Mouse (Mus musculus) thymus, postnatal 25 days (tissue): ENCODE data around the gene Qsox2.

Experiments
- DNase-seq: peaks from one replicate; pipeline ENCODE4 v3.0.0; 2022

Gene Qsox2

GRCm38 (mm10) chr2:26237290-26237782 lies at the start of gene Qsox2:
TSS of gene Qsox2 (minus strand) at chr2:26237525.
- DNase-seq = peak; percentile 82

GRCm38 (mm10) chr2:26286391-26286790 lies 49.1 kb upstream of the Qsox2 start:
- DNase-seq = no peak

GRCm38 (mm10) chr2:26285804-26286203 lies 48.5 kb upstream of the Qsox2 start:
- no peak for DNase-seq

GRCm38 (mm10) chr2:26280594-26280993 lies 43.3 kb upstream of the Qsox2 start:
- no peak for DNase-seq

DNA sequence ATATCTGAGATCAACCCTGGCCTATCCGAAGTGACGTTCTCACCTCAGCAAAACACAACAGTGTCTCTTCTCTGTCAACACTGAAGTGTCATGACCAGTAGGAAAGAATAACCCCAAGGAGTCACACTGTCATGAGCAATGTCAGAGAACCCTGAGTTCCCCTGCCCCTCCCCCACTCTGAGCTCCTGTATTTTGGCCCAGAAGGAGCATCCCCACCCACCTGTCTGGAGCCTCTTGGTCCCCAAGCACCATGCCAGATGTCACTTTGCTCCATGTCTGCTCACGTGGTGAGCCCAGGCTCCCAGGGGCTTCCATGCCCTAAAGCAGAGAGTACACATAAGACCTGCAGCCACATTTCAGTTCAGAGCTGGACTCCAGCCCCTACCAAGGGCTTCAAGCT lies 42.4 kb upstream of the Qsox2 start:
- DNase-seq = no peak

- DNase-seq = peak; percentile 39
These were observed 36.3 kb upstream of the Qsox2 start for GRCm38 (mm10) chr2:26273611-26274010.

GRCm38 (mm10) chr2:26268216-26268615 lies 30.9 kb upstream of the Qsox2 start:
- no peak for DNase-seq

GRCm38 (mm10) chr2:26266066-26266742 lies 28.9 kb upstream of the Qsox2 start:
- DNase-seq = no peak

DNA sequence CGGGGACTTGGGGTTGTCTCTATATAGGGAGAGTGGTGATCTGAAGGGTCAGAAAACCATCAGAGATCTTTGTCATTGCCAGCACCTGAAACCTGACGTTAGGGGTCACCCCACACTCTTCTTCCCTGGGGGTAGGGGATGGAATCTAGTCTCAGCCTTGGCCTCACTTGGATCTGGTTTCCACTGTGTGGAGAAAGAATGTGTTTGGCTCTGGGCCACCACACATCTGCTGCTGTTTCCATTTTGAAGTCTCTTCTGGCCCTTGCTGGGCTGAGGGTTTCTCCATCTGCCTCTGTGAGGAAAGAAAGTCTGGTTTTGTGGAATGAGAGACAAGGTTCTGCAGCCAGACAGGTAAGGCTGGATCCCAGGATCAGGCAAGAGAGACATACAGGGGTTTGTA lies 27.8 kb upstream of the Qsox2 start:
- no peak for DNase-seq

DNA sequence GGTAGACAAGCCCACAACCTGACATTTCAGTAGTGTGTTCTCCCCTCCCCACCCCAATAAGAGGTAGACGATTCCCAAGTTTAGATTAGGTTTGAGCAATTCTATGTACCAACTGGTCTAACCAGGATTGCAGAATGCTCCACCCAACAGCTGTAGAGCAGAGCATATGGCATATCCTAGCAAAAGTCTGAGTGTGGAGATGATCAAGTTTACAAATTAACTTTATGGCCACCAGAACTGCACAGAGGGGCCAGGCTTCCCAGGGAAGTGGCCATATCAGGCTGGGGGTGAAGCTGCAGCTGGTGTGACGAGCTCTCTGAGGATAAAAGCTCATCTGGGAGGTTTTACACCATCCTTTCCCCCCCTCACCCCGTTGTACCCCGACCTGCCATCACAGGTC lies 27.3 kb upstream of the Qsox2 start:
- no peak for DNase-seq

DNA sequence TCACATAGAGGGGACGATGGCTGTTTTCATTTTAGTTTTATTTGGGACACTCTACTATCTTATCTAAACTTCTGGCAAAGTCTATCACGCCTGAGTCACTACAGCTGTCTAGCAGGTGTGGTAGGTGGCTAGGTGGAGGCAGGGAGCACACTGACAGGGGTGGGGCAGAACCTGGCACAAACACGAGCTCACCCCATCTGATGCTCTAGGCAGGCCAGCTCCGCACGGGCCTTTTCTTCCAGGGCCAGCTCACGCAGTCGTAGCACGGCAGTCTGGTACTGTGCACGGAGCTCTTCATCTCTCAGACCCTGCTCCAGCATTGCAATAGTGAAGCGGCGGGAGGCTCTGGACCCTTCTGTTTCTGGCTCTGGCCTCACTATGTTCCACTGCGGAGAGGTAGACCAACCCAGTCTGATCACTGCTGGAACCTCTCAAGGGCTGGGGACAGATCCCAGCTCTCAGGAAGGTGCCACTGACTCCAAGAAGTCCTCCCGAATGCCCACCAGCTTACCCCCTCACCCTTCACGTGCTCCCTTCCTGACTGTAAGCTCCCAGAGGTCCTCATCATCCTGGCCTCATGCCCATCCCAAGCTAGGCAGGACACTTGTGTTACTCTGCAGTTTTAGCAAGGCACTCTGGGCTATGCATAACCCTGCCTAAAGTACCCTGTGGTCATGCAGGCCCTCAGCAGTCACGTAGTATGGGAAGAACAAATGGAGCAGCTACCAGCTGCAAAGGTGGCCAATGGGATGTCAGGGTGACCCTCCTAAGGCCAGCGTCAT lies 20.2 kb upstream of the Qsox2 start:
- no peak for DNase-seq

DNA sequence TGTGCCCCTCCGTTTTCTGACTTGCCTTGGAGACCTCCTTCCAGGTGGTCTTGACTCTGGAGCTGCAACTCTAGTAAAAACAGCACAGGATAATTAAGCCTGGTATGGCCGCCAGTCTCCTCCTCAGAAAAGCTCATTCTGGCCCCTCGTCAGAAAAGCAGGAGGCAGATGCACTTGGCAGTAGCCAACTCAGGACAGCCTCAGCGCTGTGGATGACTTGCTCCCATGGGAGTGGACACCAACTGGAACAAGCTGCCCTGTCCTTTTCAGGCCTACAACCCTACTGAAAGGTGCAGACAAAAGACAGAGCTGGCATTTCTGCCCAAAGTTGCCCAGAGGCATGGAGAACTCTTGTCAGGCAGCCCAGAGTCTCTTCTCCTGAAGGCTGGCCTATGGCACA lies 17.5 kb upstream of the Qsox2 start:
- DNase-seq = no peak

GRCm38 (mm10) chr2:26252514-26253206 lies 15.3 kb upstream of the Qsox2 start:
- DNase-seq = no peak

- no peak for DNase-seq
These were observed 10.2 kb upstream of the Qsox2 start for GRCm38 (mm10) chr2:26247531-26247930.

DNA sequence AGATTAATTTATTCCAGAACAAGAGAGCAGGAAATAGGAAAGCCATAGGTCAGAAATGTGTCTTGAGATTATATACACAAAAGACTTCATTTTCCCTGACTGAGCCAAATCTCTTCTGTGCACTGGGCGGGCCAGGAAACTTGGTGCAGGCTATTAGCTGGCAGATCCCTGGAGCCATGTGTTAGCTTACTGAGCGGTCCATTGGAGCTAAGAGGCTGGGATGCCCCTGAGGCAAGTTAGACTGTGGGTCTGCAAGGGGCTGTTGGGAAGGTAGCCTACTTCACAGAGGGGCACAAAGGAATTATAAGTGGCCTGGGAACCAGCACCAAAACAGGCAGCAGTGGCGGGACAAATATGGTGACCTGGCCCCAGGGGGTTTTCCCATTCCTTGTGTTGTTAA lies 3.5 kb upstream of the Qsox2 start:
- DNase-seq = no peak

DNA sequence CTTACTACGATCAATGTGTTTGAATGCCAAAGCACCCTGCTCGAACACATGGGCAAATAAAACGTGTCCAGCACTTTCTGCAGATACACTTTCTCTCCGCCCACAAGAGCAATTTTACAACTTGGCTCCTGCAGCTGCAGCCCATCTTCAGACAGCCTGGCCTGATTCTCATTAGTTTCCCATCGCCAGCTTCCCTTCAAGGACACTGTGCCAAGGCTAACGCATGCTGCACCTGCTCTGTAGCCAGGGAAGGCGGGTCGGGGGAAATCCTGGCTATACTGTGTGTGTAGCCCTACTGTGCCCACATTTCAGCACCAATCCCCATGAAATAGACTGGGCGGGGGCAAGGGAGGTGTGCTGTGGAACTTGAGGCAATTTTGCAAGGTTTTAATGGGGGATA lies 3.0 kb upstream of the Qsox2 start:
- DNase-seq = no peak

DNA sequence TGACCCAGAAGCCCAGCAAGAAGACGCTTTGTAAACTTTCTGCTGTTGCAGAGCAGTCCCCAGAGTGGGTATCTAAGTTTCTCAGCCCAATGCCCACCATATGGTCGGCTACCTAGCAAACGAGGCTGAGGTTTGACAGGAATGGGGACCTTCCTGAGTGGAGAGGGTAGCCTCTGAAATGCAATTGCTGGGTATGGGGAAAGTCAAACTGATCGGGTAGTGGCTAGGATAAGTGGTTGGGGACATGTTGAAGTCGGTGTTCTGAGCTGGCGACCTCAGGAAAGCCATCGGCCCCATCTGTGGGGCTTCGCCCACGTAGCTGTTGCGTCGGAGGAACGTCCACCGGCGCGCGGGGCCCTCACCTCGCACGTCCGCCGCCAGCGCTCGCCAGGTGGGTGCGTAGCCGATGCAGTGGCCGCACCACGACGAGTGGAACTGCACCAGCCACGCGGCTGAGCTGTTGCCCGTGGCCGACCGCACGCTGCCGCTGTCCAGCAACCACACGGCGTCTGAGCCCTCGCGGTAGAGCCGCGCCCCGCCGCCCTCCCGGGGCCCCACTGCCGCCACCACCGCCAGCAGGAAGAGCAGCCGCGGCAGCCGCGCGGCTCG lies 540 bp downstream of the Qsox2 start:
- DNase-seq = no peak

- DNase-seq = no peak
These were observed 2.6 kb downstream of the Qsox2 start for GRCm38 (mm10) chr2:26234771-26235170.

DNA sequence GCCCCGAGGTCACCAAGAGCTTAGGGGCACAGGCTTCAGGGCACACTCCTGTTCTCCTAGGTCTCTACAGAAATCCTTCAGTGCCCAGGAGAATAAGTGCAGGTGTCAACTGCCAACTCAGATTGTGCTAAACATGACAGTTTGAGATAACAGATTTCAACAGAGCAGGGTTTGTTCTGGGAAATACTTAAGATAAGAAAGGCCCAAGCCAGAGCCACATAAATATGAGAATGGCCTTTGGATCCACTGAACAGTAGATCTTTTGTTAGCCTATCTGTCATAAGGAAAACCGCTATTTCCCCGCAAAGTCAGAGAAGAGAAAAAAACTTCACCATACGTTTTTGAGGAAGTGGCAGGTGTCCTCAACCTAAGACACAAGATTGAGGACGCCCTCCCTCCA lies 3.1 kb downstream of the Qsox2 start:
- no peak for DNase-seq

DNA sequence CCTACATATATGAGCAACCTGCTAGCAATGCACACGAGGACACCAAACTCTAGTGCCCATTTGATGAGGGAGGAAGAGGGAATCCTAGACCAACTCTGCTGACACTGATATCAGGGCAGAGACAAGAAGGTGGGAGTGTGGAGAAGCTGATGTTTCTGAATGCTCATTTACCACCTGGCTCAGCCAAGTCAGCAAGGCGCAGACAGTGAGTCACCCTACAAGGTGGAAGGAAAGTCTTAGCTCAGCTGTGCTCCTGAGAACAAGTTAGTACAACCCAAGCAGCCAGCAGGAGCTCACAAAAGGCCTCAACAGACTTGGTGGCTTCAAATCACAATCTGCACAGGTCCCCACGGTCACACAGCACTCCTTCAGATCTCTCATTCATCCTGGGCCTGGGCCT lies 6.0 kb downstream of the Qsox2 start:
- no peak for DNase-seq

- DNase-seq = no peak
These were observed 7.1 kb downstream of the Qsox2 start for GRCm38 (mm10) chr2:26230253-26230652.

DNA sequence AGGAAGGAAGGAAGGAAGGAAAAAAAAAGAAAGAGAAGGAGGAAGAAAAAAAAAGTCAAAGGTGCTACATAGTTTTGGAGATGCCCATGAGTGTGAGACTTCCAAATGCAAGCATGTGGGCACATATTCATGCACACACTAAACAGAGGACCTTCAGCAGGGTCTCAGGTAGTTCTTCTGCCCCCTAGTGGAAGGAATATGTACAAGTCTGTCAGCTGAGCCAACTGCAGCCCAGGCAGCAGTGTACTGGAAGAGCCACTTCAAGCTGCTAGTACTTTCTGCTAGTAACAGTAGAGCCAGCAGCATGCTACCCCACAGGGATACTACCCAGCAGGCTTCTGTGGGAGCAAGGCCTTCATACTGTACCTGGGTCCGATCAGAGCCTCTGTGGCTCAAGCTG lies 9.5 kb downstream of the Qsox2 start:
- DNase-seq = peak; percentile 36

GRCm38 (mm10) chr2:26225242-26225641 lies 12.1 kb downstream of the Qsox2 start:
- peak; percentile 38 for DNase-seq
